Mouse (Mus musculus): Measurements from ENCODE around the gene Gpr153. TPM values are rescaled to one million over a fixed set of nuclear protein-coding genes. Genes with fewer than 3 reads are reported as not detected.

Gpr153 gene
- polyA plus RNA-seq, 1 experiment from 2014 or later: 9.1 TPM

GRCm38 (mm10) chr4:152243969-152244368 is 30.1 kb upstream of the Gpr153 start:
- H3K4me3 ChIP-seq (ENCODE audit: low read length): no peak overlapping the region
- no peaks in the 10 kb centered on the region for H3K9me3 ChIP-seq (ENCODE audit: control insufficient read depth, low read length)
- no peaks in the 10 kb centered on the region for H3K4me1 ChIP-seq (ENCODE audit: control insufficient read depth, insufficient read depth, low read length)
- ATAC-seq (ENCODE audit: low FRiP score, low TSS enrichment): no peak
- H3K9ac ChIP-seq (ENCODE audit: low read depth, low read length): no peak overlapping the region
- 92% methylated on average over 8 of the region's 8 CpGs for WGBS
- no peaks in the 10 kb centered on the region; the same call in 1 of the 2 replicates for H3K36me3 ChIP-seq (ENCODE audit: control insufficient read depth, insufficient read depth, low read length)
- no peaks in the 10 kb centered on the region for H3K27me3 ChIP-seq (ENCODE audit: control insufficient read depth, insufficient read depth, low read length)
- no peak overlapping the region for H3K27ac ChIP-seq (ENCODE audit: low read depth, low read length)
- no peak overlapping the region for H3K4me2 ChIP-seq (replicated peaks; ENCODE audit: low read depth, low read length)

GRCm38 (mm10) chr4:152244545-152245522 is 29.2 kb upstream of the Gpr153 start:
- H3K4me2 ChIP-seq (replicated peaks; ENCODE audit: low read depth, low read length): no peak overlapping the region
- H3K4me1 ChIP-seq (ENCODE audit: control insufficient read depth, insufficient read depth, low read length): no peaks in the 10 kb centered on the region
- H3K9me3 ChIP-seq (ENCODE audit: control insufficient read depth, low read length): no peaks in the 10 kb centered on the region
- no peak overlapping the region for H3K4me3 ChIP-seq (ENCODE audit: low read length)
- 64% methylated on average over 11 of the region's 11 CpGs for WGBS
- no peaks in the 10 kb centered on the region; the same call in 1 of the 2 replicates for H3K36me3 ChIP-seq (ENCODE audit: control insufficient read depth, insufficient read depth, low read length)
- H3K9ac ChIP-seq (ENCODE audit: low read depth, low read length): no peak overlapping the region
- no peak for ATAC-seq (ENCODE audit: low FRiP score, low TSS enrichment)
- H3K27me3 ChIP-seq (ENCODE audit: control insufficient read depth, insufficient read depth, low read length): no peaks in the 10 kb centered on the region
- H3K27ac ChIP-seq (ENCODE audit: low read depth, low read length): no peak overlapping the region

- H3K27ac ChIP-seq (ENCODE audit: low read depth, low read length): no peak overlapping the region
- H3K27me3 ChIP-seq (ENCODE audit: control insufficient read depth, insufficient read depth, low read length): no peaks in the 10 kb centered on the region
- 81% methylated on average over 6 of the region's 6 CpGs for WGBS
- ATAC-seq (ENCODE audit: low FRiP score, low TSS enrichment): no peak
- no peak overlapping the region for H3K9ac ChIP-seq (ENCODE audit: low read depth, low read length)
- H3K4me2 ChIP-seq (replicated peaks; ENCODE audit: low read depth, low read length): no peak overlapping the region
- H3K4me1 ChIP-seq (ENCODE audit: control insufficient read depth, insufficient read depth, low read length): no peaks in the 10 kb centered on the region
- no peak overlapping the region for H3K4me3 ChIP-seq (ENCODE audit: low read length)
- no peaks in the 10 kb centered on the region for H3K9me3 ChIP-seq (ENCODE audit: control insufficient read depth, low read length)
- H3K36me3 ChIP-seq (ENCODE audit: control insufficient read depth, insufficient read depth, low read length): no peaks in the 10 kb centered on the region
Measured at GRCm38 (mm10) chr4:152246011-152246410, 28.0 kb upstream of the Gpr153 start.

- H3K36me3 ChIP-seq (ENCODE audit: control insufficient read depth, insufficient read depth, low read length): no peaks in the 10 kb centered on the region
- no peak overlapping the region for H3K9ac ChIP-seq (ENCODE audit: low read depth, low read length)
- no peak overlapping the region for H3K4me2 ChIP-seq (replicated peaks; ENCODE audit: low read depth, low read length)
- WGBS: 80% methylated on average over 3 of the region's 3 CpGs
- ATAC-seq (ENCODE audit: low FRiP score, low TSS enrichment): no peak
- no peak overlapping the region for H3K4me3 ChIP-seq (ENCODE audit: low read length)
- no peaks in the 10 kb centered on the region for H3K27me3 ChIP-seq (ENCODE audit: control insufficient read depth, insufficient read depth, low read length)
- H3K4me1 ChIP-seq (ENCODE audit: control insufficient read depth, insufficient read depth, low read length): no peaks in the 10 kb centered on the region
- no peak overlapping the region for H3K27ac ChIP-seq (ENCODE audit: low read depth, low read length)
- no peaks in the 10 kb centered on the region for H3K9me3 ChIP-seq (ENCODE audit: control insufficient read depth, low read length)
Measured at GRCm38 (mm10) chr4:152247195-152247594, 26.8 kb upstream of the Gpr153 start.

GRCm38 (mm10) chr4:152250615-152251014 is 23.4 kb upstream of the Gpr153 start:
- Histone ChIP-seq H3K9ac (ENCODE audit: low read depth, low read length) (no peak overlapping the region), H3K36me3 (ENCODE audit: control insufficient read depth, insufficient read depth, low read length) (no peaks in the 10 kb centered on the region; the same call in 1 of the 2 replicates), H3K4me2 (replicated peaks; ENCODE audit: low read depth, low read length) (no peak overlapping the region), H3K4me1 (ENCODE audit: control insufficient read depth, insufficient read depth, low read length) (peaks cover 7% of the 10 kb centered on the region; the same call in 1 of the 2 replicates), H3K4me3 (ENCODE audit: low read length) (no peak overlapping the region), H3K27me3 (ENCODE audit: control insufficient read depth, insufficient read depth, low read length) (no peaks in the 10 kb centered on the region), H3K27ac (ENCODE audit: low read depth, low read length) (no peak overlapping the region), H3K9me3 (ENCODE audit: control insufficient read depth, low read length) (no peaks in the 10 kb centered on the region)
- WGBS: 84% methylated on average over 6 of the region's 6 CpGs
- ATAC-seq (ENCODE audit: low FRiP score, low TSS enrichment): no peak

- no peaks in the 10 kb centered on the region; the same call in 1 of the 2 replicates for H3K36me3 ChIP-seq (ENCODE audit: control insufficient read depth, insufficient read depth, low read length)
- no peaks in the 10 kb centered on the region for H3K27me3 ChIP-seq (ENCODE audit: control insufficient read depth, insufficient read depth, low read length)
- H3K27ac ChIP-seq (ENCODE audit: low read depth, low read length): peak overlapping the region; percentile 47; the same call in 1 of the 2 replicates
- 28% methylated on average over 9 of the region's 9 CpGs for WGBS
- H3K9ac ChIP-seq (ENCODE audit: low read depth, low read length): no peak overlapping the region
- no peak overlapping the region for H3K4me2 ChIP-seq (replicated peaks; ENCODE audit: low read depth, low read length)
- no peak overlapping the region for H3K4me3 ChIP-seq (ENCODE audit: low read length)
- no peaks in the 10 kb centered on the region for H3K9me3 ChIP-seq (ENCODE audit: control insufficient read depth, low read length)
- ATAC-seq (ENCODE audit: low FRiP score, low TSS enrichment): peak; percentile 89
- peaks cover 7% of the 10 kb centered on the region; the same call in 1 of the 2 replicates for H3K4me1 ChIP-seq (ENCODE audit: control insufficient read depth, insufficient read depth, low read length)
Measured at GRCm38 (mm10) chr4:152253183-152253759, 20.8 kb upstream of the Gpr153 start.

GRCm38 (mm10) chr4:152257070-152257469 is 17.0 kb upstream of the Gpr153 start:
- Histone ChIP-seq H3K4me1 (ENCODE audit: control insufficient read depth, insufficient read depth, low read length) (peaks cover 17% of the 10 kb centered on the region; the same call in 1 of the 2 replicates), H3K27me3 (ENCODE audit: control insufficient read depth, insufficient read depth, low read length) (no peaks in the 10 kb centered on the region), H3K27ac (ENCODE audit: low read depth, low read length) (no peak overlapping the region), H3K9me3 (ENCODE audit: control insufficient read depth, low read length) (no peaks in the 10 kb centered on the region), H3K4me3 (ENCODE audit: low read length) (no peak overlapping the region), H3K36me3 (ENCODE audit: control insufficient read depth, insufficient read depth, low read length) (no peaks in the 10 kb centered on the region; the same call in 1 of the 2 replicates), H3K9ac (ENCODE audit: low read depth, low read length) (peak overlapping the region; percentile 4), H3K4me2 (replicated peaks; ENCODE audit: low read depth, low read length) (no peak overlapping the region)
- no peak for ATAC-seq (ENCODE audit: low FRiP score, low TSS enrichment)
- WGBS: 45% methylated on average over 6 of the region's 6 CpGs

GRCm38 (mm10) chr4:152260451-152260850 is 13.6 kb upstream of the Gpr153 start:
- ATAC-seq (ENCODE audit: low FRiP score, low TSS enrichment): no peak
- H3K4me1 ChIP-seq (ENCODE audit: control insufficient read depth, insufficient read depth, low read length): peaks cover 31% of the 10 kb centered on the region
- H3K36me3 ChIP-seq (ENCODE audit: control insufficient read depth, insufficient read depth, low read length): no peaks in the 10 kb centered on the region; the same call in 1 of the 2 replicates
- no peaks in the 10 kb centered on the region for H3K9me3 ChIP-seq (ENCODE audit: control insufficient read depth, low read length)
- H3K4me3 ChIP-seq (ENCODE audit: low read length): no peak overlapping the region
- no peaks in the 10 kb centered on the region for H3K27me3 ChIP-seq (ENCODE audit: control insufficient read depth, insufficient read depth, low read length)
- WGBS: 92% methylated on average over 8 of the region's 8 CpGs
- no peak overlapping the region for H3K27ac ChIP-seq (ENCODE audit: low read depth, low read length)
- no peak overlapping the region for H3K4me2 ChIP-seq (replicated peaks; ENCODE audit: low read depth, low read length)
- H3K9ac ChIP-seq (ENCODE audit: low read depth, low read length): no peak overlapping the region

- WGBS: 65% methylated on average over 9 of the region's 9 CpGs
- Histone ChIP-seq H3K4me3 (ENCODE audit: low read length) (no peak overlapping the region), H3K4me1 (ENCODE audit: control insufficient read depth, insufficient read depth, low read length) (peaks cover 31% of the 10 kb centered on the region), H3K27me3 (ENCODE audit: control insufficient read depth, insufficient read depth, low read length) (no peaks in the 10 kb centered on the region), H3K4me2 (replicated peaks; ENCODE audit: low read depth, low read length) (no peak overlapping the region), H3K36me3 (ENCODE audit: control insufficient read depth, insufficient read depth, low read length) (no peaks in the 10 kb centered on the region; the same call in 1 of the 2 replicates), H3K27ac (ENCODE audit: low read depth, low read length) (no peak overlapping the region), H3K9me3 (ENCODE audit: control insufficient read depth, low read length) (no peaks in the 10 kb centered on the region), H3K9ac (ENCODE audit: low read depth, low read length) (no peak overlapping the region)
- no peak for ATAC-seq (ENCODE audit: low FRiP score, low TSS enrichment)
Measured at GRCm38 (mm10) chr4:152262187-152262586, 11.8 kb upstream of the Gpr153 start.
